Mouse (Mus musculus) forebrain, postnatal 0 days (tissue): ENCODE data around the gene C2cd4c. TPM values are rescaled to one million over a fixed set of nuclear protein-coding genes. Genes with fewer than 3 reads are reported as not detected.
A peak's percentile ranks its signal among the peaks of the same experiment; 100 is the strongest.

ENCODE experiments used
- ATAC-seq: fragments of 200-750 bp; cut with Nextera tagmentation; 2 replicates; pipeline ENCODE4 v1.8.0; 2017; ENCODE audit warnings: mild to moderate bottlenecking, moderate library complexity
- DNase-seq: peaks from one replicate; pipeline ENCODE4 v3.0.0-alpha.2; 2015
- H3K27ac ChIP-seq: fragments of 300-500 bp; sonication (generic); 2 replicates; pipeline ENCODE4 v1.5.1; 2014; ENCODE audit warnings: low read depth, mild to moderate bottlenecking, antibody characterized with exemption, low read length, moderate library complexity, mixed read lengths
- H3K27me3 ChIP-seq: fragments of 300-500 bp; sonication (generic); 2 replicates; pipeline ENCODE4 v1.6.1; 2014; ENCODE audit warnings: mild to moderate bottlenecking, low read length, mixed read lengths; ENCODE audit not compliant: insufficient read depth
- H3K36me3 ChIP-seq: fragments of 300-500 bp; sonication (generic); 2 replicates; pipeline ENCODE4 v1.6.1; 2014; ENCODE audit warnings: mild to moderate bottlenecking, moderate library complexity; ENCODE audit not compliant: insufficient read depth
- H3K4me1 ChIP-seq: fragments of 300-500 bp; sonication (generic); 2 replicates; pipeline ENCODE4 v1.6.1; 2014; ENCODE audit warnings: antibody characterized with exemption; ENCODE audit not compliant: insufficient read depth
- H3K4me2 ChIP-seq: fragments of 300-500 bp; sonication (generic); 2 replicates; pipeline ENCODE4 v1.6.1; 2014; ENCODE audit warnings: low read depth, mild to moderate bottlenecking, moderate library complexity
- H3K4me3 ChIP-seq: fragments of 300-500 bp; sonication (generic); 2 replicates; pipeline ENCODE4 v1.5.1; 2014; ENCODE audit warnings: low read depth, low read length, mixed read lengths
- H3K9ac ChIP-seq: fragments of 300-500 bp; sonication (generic); 2 replicates; pipeline ENCODE4 v1.6.1; 2014; ENCODE audit warnings: mild to moderate bottlenecking
- H3K9me3 ChIP-seq: fragments of 300-500 bp; sonication (generic); 2 replicates; pipeline ENCODE4 v1.6.1; 2016; ENCODE audit warnings: low read length
- CTCF ChIP-seq: sonication (generic); IDR thresholded peaks from 2 replicates; pipeline ENCODE4 v1.5.1; 2016; ENCODE audit warnings: antibody characterized with exemption, control low read depth, low read depth
- WGBS: fragments of 180-500 bp; shearing (Covaris S2); extraction: QIAGEN DNeasy Blood & Tissue Kit; methylation state at CpG from one replicate; pipeline ENCODE4 v1.1.7; 2014; 5-methylcytosine and 5-hydroxymethylcytosine counted together
- polyA plus RNA-seq: library from polyadenylated mRNA; unstranded; fragments of >200 nt; fragmentation: Nextera tagmentation; extraction: Ambion mirVana; gene quantifications from 2 replicates; pipeline ENCODE4 v1.2.1, GENCODE M21; 2015
- total RNA-seq: library from RNA; depleted of rRNA; stranded (reverse); fragments of >200 nt; gene quantifications from 2 replicates; pipeline ENCODE4 v1.2.3, GENCODE M21; 2014

C2cd4c gene
- total and polyA plus RNA-seq, 2 experiments from 2014 or later = 0.69 to 26.7 TPM

GRCm38 (mm10) chr10:79645711-79646110 is 31.9 kb upstream of the C2cd4c start, which contains the start of gene Odf3l2:
TSS of gene Odf3l2 (minus strand) at chr10:79645738.
- no peak for ATAC-seq
- Histone ChIP-seq H3K4me1 (no peaks in the 10 kb centered on the region), H3K36me3 (no peaks in the 10 kb centered on the region), H3K4me2 (no peak within 1 kb of the TSS), H3K9me3 (no peaks in the 10 kb centered on the region), H3K4me3 (no peak within 1 kb of the TSS), H3K27ac (no peak within 1 kb of the TSS), H3K27me3 (no peaks in the 10 kb centered on the region), H3K9ac (no peak within 1 kb of the TSS)
- no peak for DNase-seq
- TF ChIP-seq CTCF = no peak
- 79% methylated on average over 8 of the region's 8 CpGs for WGBS

- H3K4me3 ChIP-seq = peak overlapping the region; percentile 76; the same call in 1 of the 2 replicates
- 5% methylated on average over 23 of the region's 23 CpGs for WGBS
- H3K4me2 ChIP-seq = peak overlapping the region; percentile 79
- peaks cover 16% of the 10 kb centered on the region; the same call in 1 of the 2 replicates for H3K4me1 ChIP-seq
- no peaks in the 10 kb centered on the region for H3K36me3 ChIP-seq
- H3K27ac ChIP-seq = no peak overlapping the region
- TF ChIP-seq CTCF = no peak
- H3K27me3 ChIP-seq = no peaks in the 10 kb centered on the region
- no peaks in the 10 kb centered on the region for H3K9me3 ChIP-seq
- H3K9ac ChIP-seq = peak overlapping the region; percentile 82; the same call in 1 of the 2 replicates
- ATAC-seq = no peak
- DNase-seq = no peak
Measured at GRCm38 (mm10) chr10:79638486-79639204, 24.8 kb upstream of the C2cd4c start.

GRCm38 (mm10) chr10:79637128-79638110 is 23.6 kb upstream of the C2cd4c start, which contains the start of gene Shc2:
TSS of gene Shc2 (minus strand) at chr10:79637918.
- H3K36me3 ChIP-seq = no peaks in the 10 kb centered on the region
- WGBS = 3% methylated on average over 91 of the region's 116 CpGs
- H3K9ac ChIP-seq = peak within 1 kb of the TSS; percentile 82
- peak within 1 kb of the TSS; percentile 79 for H3K4me2 ChIP-seq
- H3K4me3 ChIP-seq = peak within 1 kb of the TSS; percentile 76
- no peaks in the 10 kb centered on the region for H3K9me3 ChIP-seq
- TF ChIP-seq CTCF = 0 out of 2 replicates have a peak, but pooled peaks have one; percentile 8
- peak within 1 kb of the TSS; percentile 92 for H3K27ac ChIP-seq
- ATAC-seq = peak; percentile 91
- H3K27me3 ChIP-seq = no peaks in the 10 kb centered on the region
- DNase-seq = peak; percentile 91
- peaks cover 16% of the 10 kb centered on the region; the same call in 1 of the 2 replicates for H3K4me1 ChIP-seq

GRCm38 (mm10) chr10:79636287-79636686 is 22.5 kb upstream of the C2cd4c start:
- Histone ChIP-seq H3K9ac (no peak overlapping the region), H3K36me3 (no peaks in the 10 kb centered on the region), H3K27ac (peak overlapping the region; percentile 29; the same call in 1 of the 2 replicates), H3K4me2 (peak overlapping the region; percentile 79), H3K4me1 (peaks cover 16% of the 10 kb centered on the region; the same call in 1 of the 2 replicates), H3K9me3 (no peaks in the 10 kb centered on the region), H3K27me3 (no peaks in the 10 kb centered on the region), H3K4me3 (no peak overlapping the region; the same call in 1 of the 2 replicates)
- WGBS = 76% methylated on average over 8 of the region's 8 CpGs
- no peak for ATAC-seq
- TF ChIP-seq CTCF = no peak
- no peak for DNase-seq

- Histone ChIP-seq H3K9ac (no peak overlapping the region), H3K4me3 (no peak overlapping the region), H3K36me3 (no peaks in the 10 kb centered on the region), H3K27ac (no peak overlapping the region), H3K4me1 (peaks cover 8% of the 10 kb centered on the region; the same call in 1 of the 2 replicates), H3K4me2 (no peak overlapping the region), H3K9me3 (no peaks in the 10 kb centered on the region), H3K27me3 (no peaks in the 10 kb centered on the region)
- DNase-seq (no peak), ATAC-seq (no peak)
- WGBS = 86% methylated on average over 17 of the region's 17 CpGs
- no peak for TF ChIP-seq CTCF
Measured at GRCm38 (mm10) chr10:79633006-79633777, 19.4 kb upstream of the C2cd4c start.

GRCm38 (mm10) chr10:79631432-79631831 is 17.6 kb upstream of the C2cd4c start:
- Histone ChIP-seq H3K27ac (no peak overlapping the region), H3K9me3 (no peaks in the 10 kb centered on the region), H3K27me3 (no peaks in the 10 kb centered on the region), H3K4me3 (no peak overlapping the region), H3K9ac (no peak overlapping the region), H3K36me3 (peaks cover 7% of the 10 kb centered on the region; the same call in 1 of the 2 replicates), H3K4me2 (no peak overlapping the region), H3K4me1 (0 out of 2 replicates have a peak, but pooled peaks cover under 1% of the 10 kb centered on the region)
- no peak for TF ChIP-seq CTCF
- WGBS = 47% methylated on average over 4 of the region's 4 CpGs
- DNase-seq (peak; percentile 48), ATAC-seq (peak; percentile 43; the same call in 1 of the 2 replicates)
